Mouse (Mus musculus): Measurements from ENCODE around the gene Gdf15.

- TF ChIP-seq ZC3H11A (IDR thresholded peaks at IDR 0.05; ENCODE audit: low read depth, low read length) = no peak
- no peak for TF ChIP-seq CTCF (IDR thresholded peaks at IDR 0.05 in 2 of 3, conservative IDR thresholded peaks at IDR 0.05 in 1 of 3; ENCODE audit: control insufficient read depth in 1 of 3, insufficient read depth in 1 of 3, low read depth in 2 of 3, low read length in 3 of 3, poor library complexity in 1 of 3, severe bottlenecking in 1 of 3)
- no peak for TF ChIP-seq TAL1 (IDR thresholded peaks at IDR 0.05; ENCODE audit: low read length)
- TF ChIP-seq POLR2A (IDR thresholded peaks at IDR 0.05; ENCODE audit: control insufficient read depth in 1 of 2, insufficient read depth in 1 of 2, low read depth in 1 of 2, low read length in 2 of 2, poor library complexity in 1 of 2) = no peak
Observed at GRCm38 (mm10) chr8:70650351-70650750, 18.1 kb upstream of the Gdf15 start.

Data from MEL (cell line).